Mouse (Mus musculus) G1E (cell line): Measurements from ENCODE around the gene Cdc37.

Source experiments
- GATA1 ChIP-seq: IDR thresholded peaks from 2 replicates; pipeline ENCODE4 v1.6.1; 2012; ENCODE audit warnings: borderline replicate concordance, low read length, inconsistent platforms, mixed read lengths
- POLR2AphosphoS5 ChIP-seq: IDR thresholded peaks from 2 replicates; pipeline ENCODE4 v1.6.1; 2012; ENCODE audit warnings: low read depth, low read length, inconsistent platforms; ENCODE audit not compliant: insufficient replicate concordance
- TAL1 ChIP-seq: conservative IDR thresholded peaks from 2 replicates; pipeline ENCODE4 v1.6.1; 2012; ENCODE audit warnings: low read depth, low read length, inconsistent platforms, mixed read lengths

DNA sequence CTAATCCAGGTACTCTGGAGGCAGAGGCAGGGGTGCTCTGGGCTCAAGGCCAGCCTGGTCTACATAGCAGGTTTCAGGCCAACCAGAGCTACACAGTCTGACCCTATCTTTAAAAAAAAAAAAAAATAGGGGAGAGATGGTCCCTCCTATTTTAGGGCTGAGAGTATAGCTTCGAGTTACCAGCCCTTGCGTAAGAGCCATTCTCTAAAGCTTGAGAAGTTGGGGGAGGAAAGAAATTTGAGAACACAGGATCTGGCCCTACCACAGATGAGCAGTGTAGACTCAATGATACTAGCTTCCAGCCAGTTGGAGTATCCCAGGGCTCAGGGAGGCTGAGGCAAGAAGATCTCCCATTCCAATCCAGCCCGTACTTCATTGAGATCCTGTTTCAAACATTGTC, 44.0 kb upstream of the Cdc37 start:
- no peak for TF ChIP-seq TAL1
- TF ChIP-seq GATA1, result no peak
- TF ChIP-seq POLR2AphosphoS5, result no peak
